Mouse (Mus musculus) midbrain, embryonic 13.5 days (tissue): ENCODE data around the gene Ankrd7. TPM values are rescaled to one million over a fixed set of nuclear protein-coding genes. Genes with fewer than 3 reads are reported as not detected.
A peak's percentile ranks its signal among the peaks of the same experiment; 100 is the strongest.
"Not testable (repeated sequence)": the region's sequence is repeated elsewhere in the genome, so short reads cannot be mapped to it uniquely, and the experiment has no call there.

Source experiments
- ATAC-seq: fragments of 200-750 bp; cut with Nextera tagmentation; 2 replicates; pipeline ENCODE4 v1.8.0; 2017; ENCODE audit warnings: mild to moderate bottlenecking, moderate TSS enrichment, moderate library complexity
- H3K27ac ChIP-seq: fragments of 300-500 bp; sonication (generic); 2 replicates; pipeline ENCODE4 v1.5.1; 2015; ENCODE audit warnings: inconsistent platforms, mild to moderate bottlenecking, moderate library complexity
- H3K27me3 ChIP-seq: fragments of 300-500 bp; sonication (generic); 2 replicates; pipeline ENCODE4 v1.6.1; 2015; ENCODE audit warnings: mild to moderate bottlenecking, inconsistent platforms
- H3K36me3 ChIP-seq: fragments of 300-500 bp; sonication (generic); 2 replicates; pipeline ENCODE4 v1.6.1; 2015; ENCODE audit warnings: mild to moderate bottlenecking, inconsistent platforms
- H3K4me1 ChIP-seq: fragments of 300-500 bp; sonication (generic); replicated peaks from 2 replicates; pipeline ENCODE4 v1.6.1; 2015; ENCODE audit warnings: inconsistent platforms
- H3K4me2 ChIP-seq: fragments of 300-500 bp; sonication (generic); replicated peaks from 2 replicates; pipeline ENCODE4 v1.6.1; 2015; ENCODE audit warnings: moderate library complexity, mild to moderate bottlenecking, inconsistent platforms
- H3K4me3 ChIP-seq: fragments of 300-500 bp; sonication (generic); replicated peaks from 2 replicates; pipeline ENCODE4 v1.5.1; 2015; ENCODE audit warnings: mild to moderate bottlenecking, inconsistent platforms
- H3K9ac ChIP-seq: fragments of 300-500 bp; sonication (generic); replicated peaks from 2 replicates; pipeline ENCODE4 v1.6.1; 2015; ENCODE audit warnings: mild to moderate bottlenecking, inconsistent platforms
- H3K9me3 ChIP-seq: fragments of 300-500 bp; sonication (generic); 2 replicates; pipeline ENCODE4 v1.6.1; 2016; ENCODE audit warnings: mild to moderate bottlenecking, inconsistent platforms
- WGBS: fragments of 180-500 bp; shearing (Covaris S2); methylation state at CpG from one replicate; pipeline ENCODE4 v1.1.7; 2015; 5-methylcytosine and 5-hydroxymethylcytosine counted together
- polyA plus RNA-seq: library from polyadenylated mRNA; unstranded; fragments of >200 nt; fragmentation: Nextera tagmentation; extraction: Ambion mirVana; gene quantifications from 2 replicates; pipeline ENCODE4 v1.2.1, GENCODE M21; 2015

Gene Ankrd7
- not detected in 2 replicates for polyA plus RNA-seq

- Histone ChIP-seq H3K4me2 (no peak within 1 kb of the TSS), H3K9ac (no peak within 1 kb of the TSS), H3K27me3 (no peaks in the 10 kb centered on the region), H3K4me1 (no peaks in the 10 kb centered on the region), H3K36me3 (no peaks in the 10 kb centered on the region), H3K27ac (no peak within 1 kb of the TSS), H3K4me3 (no peak within 1 kb of the TSS), H3K9me3 (no peaks in the 10 kb centered on the region)
- WGBS: 93% methylated on average over 8 of the region's 8 CpGs
- no peak for ATAC-seq
Observed at GRCm38 (mm10) chr6:18866018-18866417, at the start of gene Ankrd7. TSS of gene Ankrd7 (plus strand) at chr6:18866318.

- Histone ChIP-seq H3K27ac (no peak overlapping the region), H3K4me3 (no peak overlapping the region), H3K36me3 (no peaks in the 10 kb centered on the region), H3K27me3 (no peaks in the 10 kb centered on the region), H3K9ac (no peak overlapping the region), H3K4me2 (no peak overlapping the region), H3K9me3 (no peaks in the 10 kb centered on the region), H3K4me1 (no peaks in the 10 kb centered on the region)
- WGBS: 14% methylated on average over 4 of the region's 4 CpGs
- ATAC-seq: peak; percentile 30; the same call in 1 of the 2 replicates
Observed at GRCm38 (mm10) chr6:18819343-18819742, 46.8 kb upstream of the Ankrd7 start.

- H3K4me1 ChIP-seq: no peaks in the 10 kb centered on the region
- H3K4me2 ChIP-seq: no peak overlapping the region
- ATAC-seq: no peak
- no peak overlapping the region for H3K4me3 ChIP-seq
- no peak overlapping the region for H3K27ac ChIP-seq
- WGBS: 68% methylated on average over 4 of the region's 4 CpGs
- H3K9me3 ChIP-seq: no peaks in the 10 kb centered on the region
- no peaks in the 10 kb centered on the region for H3K27me3 ChIP-seq
- no peaks in the 10 kb centered on the region for H3K36me3 ChIP-seq
- no peak overlapping the region for H3K9ac ChIP-seq
Observed at GRCm38 (mm10) chr6:18820246-18820645, 45.9 kb upstream of the Ankrd7 start.

GRCm38 (mm10) chr6:18822812-18823211 is 43.3 kb upstream of the Ankrd7 start:
- H3K36me3 ChIP-seq: no peaks in the 10 kb centered on the region
- H3K27ac ChIP-seq: no peak overlapping the region
- no peaks in the 10 kb centered on the region for H3K9me3 ChIP-seq
- H3K9ac ChIP-seq: no peak overlapping the region
- H3K4me3 ChIP-seq: no peak overlapping the region
- no peak overlapping the region for H3K4me2 ChIP-seq
- 77% methylated on average over 1 of the region's 1 CpGs for WGBS
- H3K4me1 ChIP-seq: no peaks in the 10 kb centered on the region
- H3K27me3 ChIP-seq: no peaks in the 10 kb centered on the region
- no peak for ATAC-seq

- no peak for ATAC-seq
- H3K36me3 ChIP-seq: no peaks in the 10 kb centered on the region
- WGBS: 93% methylated on average over 1 of the region's 1 CpGs
Observed at GRCm38 (mm10) chr6:18832958-18833357, 33.2 kb upstream of the Ankrd7 start.

GRCm38 (mm10) chr6:18844529-18844928 is 21.6 kb upstream of the Ankrd7 start:
- not testable (repeated sequence) for H3K27me3 ChIP-seq, H3K4me1 ChIP-seq, H3K4me3 ChIP-seq, H3K9me3 ChIP-seq, ATAC-seq, H3K27ac ChIP-seq, H3K9ac ChIP-seq, H3K36me3 ChIP-seq, H3K4me2 ChIP-seq
- WGBS: 82% methylated on average over 4 of the region's 11 CpGs

More at GRCm38 (mm10) chr6:18832958-18833357, 33.2 kb upstream of the Ankrd7 start:
- H3K9me3 ChIP-seq: no peaks in the 10 kb centered on the region
- H3K27ac ChIP-seq: no peak overlapping the region
- no peaks in the 10 kb centered on the region for H3K4me1 ChIP-seq
- no peak overlapping the region for H3K9ac ChIP-seq
- no peak overlapping the region for H3K4me2 ChIP-seq
- no peaks in the 10 kb centered on the region for H3K27me3 ChIP-seq
- H3K4me3 ChIP-seq: no peak overlapping the region

- H3K27ac ChIP-seq: not testable (repeated sequence)
- 63% methylated on average over 5 of the region's 7 CpGs for WGBS
Observed at GRCm38 (mm10) chr6:18845571-18845970, 20.5 kb upstream of the Ankrd7 start.

GRCm38 (mm10) chr6:18848051-18848701 is 17.9 kb upstream of the Ankrd7 start, which contains the start of gene Lsm8:
TSS of gene Lsm8 (plus strand) at chr6:18848579.
- peak within 1 kb of the TSS; percentile 95 for H3K27ac ChIP-seq
- peaks cover 19% of the 10 kb centered on the region for H3K36me3 ChIP-seq
- H3K4me1 ChIP-seq: peaks cover 27% of the 10 kb centered on the region
- ATAC-seq: peak; percentile 100
- no peaks in the 10 kb centered on the region for H3K9me3 ChIP-seq
- peak within 1 kb of the TSS; percentile 71 for H3K4me2 ChIP-seq
- peak within 1 kb of the TSS; percentile 92 for H3K9ac ChIP-seq
- no peaks in the 10 kb centered on the region for H3K27me3 ChIP-seq
- 1% methylated on average over 37 of the region's 37 CpGs for WGBS
- H3K4me3 ChIP-seq: peak within 1 kb of the TSS; percentile 82

More at GRCm38 (mm10) chr6:18845571-18845970, 20.5 kb upstream of the Ankrd7 start:
- not testable (repeated sequence) for H3K9ac ChIP-seq, H3K27me3 ChIP-seq, ATAC-seq, H3K36me3 ChIP-seq, H3K9me3 ChIP-seq, H3K4me2 ChIP-seq, H3K4me3 ChIP-seq
- peaks cover 13% of the 10 kb centered on the region for H3K4me1 ChIP-seq

- Histone ChIP-seq H3K9ac (peak overlapping the region; percentile 92), H3K4me1 (peaks cover 27% of the 10 kb centered on the region), H3K36me3 (peaks cover 23% of the 10 kb centered on the region), H3K4me2 (peak overlapping the region; percentile 71), H3K27me3 (no peaks in the 10 kb centered on the region), H3K4me3 (peak overlapping the region; percentile 82), H3K27ac (peak overlapping the region; percentile 95), H3K9me3 (no peaks in the 10 kb centered on the region)
- ATAC-seq: peak; percentile 91
- WGBS: 1% methylated on average over 27 of the region's 28 CpGs
Observed at GRCm38 (mm10) chr6:18848702-18849061, 17.4 kb upstream of the Ankrd7 start.

GRCm38 (mm10) chr6:18855323-18855722 is 10.8 kb upstream of the Ankrd7 start:
- Histone ChIP-seq H3K9ac (no peak overlapping the region), H3K4me2 (no peak overlapping the region), H3K27me3 (no peaks in the 10 kb centered on the region), H3K4me1 (peaks cover 14% of the 10 kb centered on the region), H3K9me3 (no peaks in the 10 kb centered on the region), H3K27ac (no peak overlapping the region), H3K36me3 (peaks cover 57% of the 10 kb centered on the region), H3K4me3 (no peak overlapping the region)
- ATAC-seq: no peak

GRCm38 (mm10) chr6:18856487-18857078 is 9.5 kb upstream of the Ankrd7 start:
- ATAC-seq: peak; percentile 56; the same call in 1 of the 2 replicates
- 98% methylated on average over 3 of the region's 3 CpGs for WGBS
- no peak overlapping the region for H3K4me3 ChIP-seq

GRCm38 (mm10) chr6:18889030-18889429 is 22.9 kb downstream of the Ankrd7 start:
- H3K36me3 ChIP-seq: no peaks in the 10 kb centered on the region
- 81% methylated on average over 2 of the region's 2 CpGs for WGBS
- no peaks in the 10 kb centered on the region for H3K27me3 ChIP-seq
- no peak overlapping the region for H3K27ac ChIP-seq
- H3K9me3 ChIP-seq: no peaks in the 10 kb centered on the region
- H3K4me3 ChIP-seq: no peak overlapping the region
- ATAC-seq: no peak
- no peaks in the 10 kb centered on the region for H3K4me1 ChIP-seq
- no peak overlapping the region for H3K9ac ChIP-seq
- no peak overlapping the region for H3K4me2 ChIP-seq

More at GRCm38 (mm10) chr6:18856487-18857078, 9.5 kb upstream of the Ankrd7 start:
- Histone ChIP-seq H3K27me3 (no peaks in the 10 kb centered on the region), H3K4me1 (peaks cover 5% of the 10 kb centered on the region; the same call in 1 of the 2 replicates), H3K27ac (no peak overlapping the region), H3K9ac (no peak overlapping the region), H3K36me3 (peaks cover 52% of the 10 kb centered on the region), H3K9me3 (no peaks in the 10 kb centered on the region), H3K4me2 (no peak overlapping the region)
